Mouse (Mus musculus): ENCODE data around the gene Aldh1b1.

Aldh1b1 gene

GRCm38 (mm10) chr4:45798964-45799363 lies at the start of gene Aldh1b1:
Gene Aldh1b1, plus strand, starts transcription at chr4:45799022.
- DNase-seq, result peak; percentile 82

- no peak for DNase-seq
These were observed 49.4 kb upstream of the Aldh1b1 start for GRCm38 (mm10) chr4:45749449-45749848.

- no peak for DNase-seq
These were observed 48.3 kb upstream of the Aldh1b1 start for GRCm38 (mm10) chr4:45750477-45750876.

- DNase-seq, result no peak
These were observed 45.5 kb upstream of the Aldh1b1 start for GRCm38 (mm10) chr4:45753211-45753809.

GRCm38 (mm10) chr4:45754171-45754570 lies 44.7 kb upstream of the Aldh1b1 start:
- no peak for DNase-seq

- DNase-seq, result no peak
These were observed 43.7 kb upstream of the Aldh1b1 start for GRCm38 (mm10) chr4:45755097-45755496.

- DNase-seq, result no peak
These were observed 42.9 kb upstream of the Aldh1b1 start for GRCm38 (mm10) chr4:45755881-45756280.

GRCm38 (mm10) chr4:45757941-45758340 lies 40.9 kb upstream of the Aldh1b1 start:
- no peak for DNase-seq

GRCm38 (mm10) chr4:45759411-45759810 lies 39.4 kb upstream of the Aldh1b1 start:
- DNase-seq, result no peak

- DNase-seq, result no peak
These were observed 36.2 kb upstream of the Aldh1b1 start for GRCm38 (mm10) chr4:45762600-45762999.

GRCm38 (mm10) chr4:45763288-45764140 lies 35.3 kb upstream of the Aldh1b1 start:
- no peak for DNase-seq

GRCm38 (mm10) chr4:45764141-45764494 lies 34.7 kb upstream of the Aldh1b1 start:
- DNase-seq, result no peak

- DNase-seq, result no peak
These were observed 33.7 kb upstream of the Aldh1b1 start for GRCm38 (mm10) chr4:45765121-45765564.

- DNase-seq, result no peak
These were observed 33.1 kb upstream of the Aldh1b1 start for GRCm38 (mm10) chr4:45765565-45766201.

- DNase-seq, result no peak
These were observed 32.0 kb upstream of the Aldh1b1 start for GRCm38 (mm10) chr4:45766774-45767173.

GRCm38 (mm10) chr4:45767891-45768558 lies 30.8 kb upstream of the Aldh1b1 start:
- no peak for DNase-seq

GRCm38 (mm10) chr4:45769141-45769540 lies 29.7 kb upstream of the Aldh1b1 start:
- no peak for DNase-seq

GRCm38 (mm10) chr4:45769791-45770637 lies 28.8 kb upstream of the Aldh1b1 start:
- DNase-seq, result no peak

- DNase-seq, result no peak
These were observed 28.2 kb upstream of the Aldh1b1 start for GRCm38 (mm10) chr4:45770638-45771033.

GRCm38 (mm10) chr4:45771173-45771572 lies 27.6 kb upstream of the Aldh1b1 start:
- no peak for DNase-seq

GRCm38 (mm10) chr4:45771619-45772018 lies 27.2 kb upstream of the Aldh1b1 start:
- peak; percentile 57 for DNase-seq

GRCm38 (mm10) chr4:45783671-45784070 lies 15.2 kb upstream of the Aldh1b1 start:
- DNase-seq, result no peak

Data from kidney, postnatal 14 days (tissue).